Mouse (Mus musculus) c-Kit-positive CD71-positive TER-119-positive erythroid progenitor cells, embryonic 14.5 days (primary cell): ENCODE measurements around the gene Dis3l2.
A peak's percentile ranks its signal among the peaks of the same experiment; 100 is the strongest.

Source experiments
- DNase-seq: peaks from one replicate; pipeline ENCODE4 v3.0.0-alpha.2; 2013; ENCODE audit warnings: low spot score

Dis3l2 gene

GRCm38 (mm10) chr1:87010629-87011330 lies 307.2 kb downstream of the Dis3l2 start:
- DNase-seq, result no peak

- DNase-seq, result no peak
Measured at GRCm38 (mm10) chr1:87011718-87012117, 308.1 kb downstream of the Dis3l2 start.

GRCm38 (mm10) chr1:87012606-87013005 lies 309.0 kb downstream of the Dis3l2 start:
- no peak for DNase-seq

- no peak for DNase-seq
Measured at GRCm38 (mm10) chr1:87020714-87021113, 317.1 kb downstream of the Dis3l2 start.

GRCm38 (mm10) chr1:87021584-87021983 lies 318.0 kb downstream of the Dis3l2 start:
- no peak for DNase-seq

- no peak for DNase-seq
Measured at GRCm38 (mm10) chr1:87023291-87024170, 319.9 kb downstream of the Dis3l2 start.

- DNase-seq, result no peak
Measured at GRCm38 (mm10) chr1:87025021-87025420, 321.4 kb downstream of the Dis3l2 start.

GRCm38 (mm10) chr1:87028786-87029185 lies 325.2 kb downstream of the Dis3l2 start:
- no peak for DNase-seq

- no peak for DNase-seq
Measured at GRCm38 (mm10) chr1:87030652-87031051, 327.0 kb downstream of the Dis3l2 start.

GRCm38 (mm10) chr1:87032466-87032865 lies 328.9 kb downstream of the Dis3l2 start:
- no peak for DNase-seq

GRCm38 (mm10) chr1:87035532-87036161 lies 332.0 kb downstream of the Dis3l2 start:
- no peak for DNase-seq

GRCm38 (mm10) chr1:87036334-87036733 lies 332.7 kb downstream of the Dis3l2 start:
- DNase-seq, result no peak

- no peak for DNase-seq
Measured at GRCm38 (mm10) chr1:87038477-87039070, 335.0 kb downstream of the Dis3l2 start.

GRCm38 (mm10) chr1:87041119-87041518 lies 337.5 kb downstream of the Dis3l2 start:
- DNase-seq, result peak; percentile 54

GRCm38 (mm10) chr1:87041814-87042438 lies 338.3 kb downstream of the Dis3l2 start:
- peak; percentile 48 for DNase-seq

GRCm38 (mm10) chr1:87050072-87050471 lies 346.5 kb downstream of the Dis3l2 start:
- no peak for DNase-seq

GRCm38 (mm10) chr1:87050700-87051099 lies 347.1 kb downstream of the Dis3l2 start:
- no peak for DNase-seq

- DNase-seq, result no peak
Measured at GRCm38 (mm10) chr1:87051369-87051768, 347.8 kb downstream of the Dis3l2 start.

GRCm38 (mm10) chr1:87057075-87057474 lies 353.5 kb downstream of the Dis3l2 start:
- DNase-seq, result no peak

- no peak for DNase-seq
Measured at GRCm38 (mm10) chr1:87059042-87059665, 355.5 kb downstream of the Dis3l2 start.

- DNase-seq, result no peak
Measured at GRCm38 (mm10) chr1:87060913-87061312, 357.3 kb downstream of the Dis3l2 start.
